Mouse (Mus musculus): Measurements from ENCODE around the gene Anapc7.

Anapc7 gene

DNA sequence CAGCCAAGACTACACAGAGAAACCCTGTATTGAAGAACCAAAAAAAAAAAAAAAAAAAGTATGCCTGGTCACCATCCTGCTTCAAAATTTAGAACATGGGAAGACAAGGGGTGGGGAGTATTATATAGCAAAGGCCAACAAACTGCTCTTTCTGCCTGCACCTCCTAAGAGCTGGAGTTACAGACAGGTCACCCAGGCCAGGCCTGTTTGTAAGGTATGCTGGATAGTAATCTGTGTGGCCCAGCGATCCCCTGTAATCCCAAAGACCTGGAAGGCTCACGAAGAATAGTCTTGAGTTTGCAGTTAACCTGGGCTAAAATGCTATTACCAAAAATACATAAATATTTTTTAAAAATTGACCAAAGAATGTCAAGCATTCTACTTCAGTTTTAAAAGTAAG is 68.7 kb downstream of the Anapc7 start:
- in situ Hi-C loops (cut with MboI, MseI), result no loop called here

GRCm38 (mm10) chr5:122491385-122491784 is 69.9 kb downstream of the Anapc7 start:
- in situ Hi-C loops (cut with MboI, MseI), result no loop called here

GRCm38 (mm10) chr5:122493035-122493434 is 71.5 kb downstream of the Anapc7 start:
- in situ Hi-C loops (cut with MboI, MseI), result no loop called here

- in situ Hi-C loops (cut with MboI, MseI), result no loop called here
Observed at GRCm38 (mm10) chr5:122494449-122494848, 73.0 kb downstream of the Anapc7 start.
